Mouse (Mus musculus) neural tube, embryonic 11.5 days (tissue): ENCODE measurements around the gene Gnb3. TPM values are rescaled to one million over a fixed set of nuclear protein-coding genes. Genes with fewer than 3 reads are reported as not detected.

ENCODE experiments used
- ATAC-seq: fragments of 200-750 bp; cut with Nextera tagmentation; 2 replicates; pipeline ENCODE4 v1.8.0; 2017; ENCODE audit warnings: moderate number of reproducible peaks, mild to moderate bottlenecking, moderate TSS enrichment, moderate library complexity; ENCODE audit not compliant: insufficient read depth, low FRiP score, low TSS enrichment
- DNase-seq: peaks from one replicate; pipeline ENCODE4 v3.0.0-alpha.2; 2015; ENCODE audit warnings: low spot score
- H3K27ac ChIP-seq: fragments of 300-500 bp; sonication (generic); 2 replicates; pipeline ENCODE4 v1.5.1; 2014; ENCODE audit warnings: low read depth, mild to moderate bottlenecking, low read length
- H3K27me3 ChIP-seq: fragments of 300-500 bp; sonication (generic); 2 replicates; pipeline ENCODE4 v1.6.1; 2014; ENCODE audit warnings: mild to moderate bottlenecking, low read length, mixed read lengths; ENCODE audit not compliant: control insufficient read depth, insufficient read depth
- H3K36me3 ChIP-seq: fragments of 300-500 bp; sonication (generic); 2 replicates; pipeline ENCODE4 v1.6.1; 2014; ENCODE audit warnings: mild to moderate bottlenecking, low read length, moderate library complexity, mixed read lengths; ENCODE audit not compliant: control insufficient read depth, insufficient read depth
- H3K4me1 ChIP-seq: fragments of 300-500 bp; sonication (generic); 2 replicates; pipeline ENCODE4 v1.6.1; 2014; ENCODE audit warnings: low read length, mixed read lengths; ENCODE audit not compliant: control insufficient read depth, insufficient read depth
- H3K4me2 ChIP-seq: fragments of 300-500 bp; sonication (generic); 2 replicates; pipeline ENCODE4 v1.6.1; 2014; ENCODE audit warnings: low read depth, mild to moderate bottlenecking, moderate library complexity
- H3K4me3 ChIP-seq: fragments of 300-500 bp; sonication (generic); 2 replicates; pipeline ENCODE4 v1.5.1; 2014; ENCODE audit warnings: low read depth, low read length
- H3K9ac ChIP-seq: fragments of 300-500 bp; sonication (generic); 2 replicates; pipeline ENCODE4 v1.6.1; 2014; ENCODE audit warnings: mild to moderate bottlenecking, low read length
- H3K9me3 ChIP-seq: fragments of 300-500 bp; sonication (generic); 2 replicates; pipeline ENCODE4 v1.6.1; 2016; ENCODE audit warnings: low read length; ENCODE audit not compliant: control insufficient read depth
- WGBS: fragments of 180-500 bp; shearing (Covaris S2); extraction: QIAGEN DNeasy Blood & Tissue Kit; methylation state at CpG from one replicate; pipeline ENCODE4 v1.1.7; 2014; 5-methylcytosine and 5-hydroxymethylcytosine counted together
- polyA plus RNA-seq: library from polyadenylated mRNA; unstranded; fragments of >200 nt; fragmentation: Nextera tagmentation; extraction: Ambion mirVana; gene quantifications from 2 replicates; pipeline ENCODE4 v1.2.1, GENCODE M21; 2014

The Gnb3 gene
- polyA plus RNA-seq, 1 experiment from 2014 or later = 0.29 TPM

GRCm38 (mm10) chr6:124787722-124788121 lies 52.4 kb downstream of the Gnb3 start:
- no peak overlapping the region for H3K4me3 ChIP-seq
- no peaks in the 10 kb centered on the region for H3K4me1 ChIP-seq
- DNase-seq (no peak), ATAC-seq (no peak)
- H3K9me3 ChIP-seq = no peaks in the 10 kb centered on the region
- H3K9ac ChIP-seq = no peak overlapping the region
- H3K27me3 ChIP-seq = no peaks in the 10 kb centered on the region
- no peaks in the 10 kb centered on the region for H3K36me3 ChIP-seq
- no peak overlapping the region for H3K4me2 ChIP-seq
- H3K27ac ChIP-seq = no peak overlapping the region
- WGBS = 78% methylated on average over 10 of the region's 10 CpGs

GRCm38 (mm10) chr6:124786756-124787420 lies 53.2 kb downstream of the Gnb3 start:
- no peak overlapping the region for H3K9ac ChIP-seq
- DNase-seq = no peak
- no peak overlapping the region for H3K4me2 ChIP-seq
- H3K4me1 ChIP-seq = no peaks in the 10 kb centered on the region
- no peak for ATAC-seq
- no peaks in the 10 kb centered on the region for H3K36me3 ChIP-seq
- no peaks in the 10 kb centered on the region for H3K27me3 ChIP-seq
- H3K9me3 ChIP-seq = no peaks in the 10 kb centered on the region
- 58% methylated on average over 8 of the region's 8 CpGs for WGBS
- no peak overlapping the region for H3K27ac ChIP-seq
- no peak overlapping the region for H3K4me3 ChIP-seq

Other genes with a start within 250 kb of the Gnb3 start
- gene C1s2, start 204.2 kb downstream of the Gnb3 start, polyA plus RNA-seq = not detected in 2 replicates
- gene Lpcat3, start 177.2 kb downstream of the Gnb3 start, polyA plus RNA-seq = 37.3 and 42.2 TPM in 2 replicates
- 202 and 204 TPM in 2 replicates for gene Emg1, start 128.1 kb downstream of the Gnb3 start, polyA plus RNA-seq
- gene Phb2, start 127.9 kb downstream of the Gnb3 start, polyA plus RNA-seq = 362 and 370 TPM in 2 replicates
- 6.9 and 8.0 TPM in 2 replicates for gene Ptpn6, start 101.6 kb downstream of the Gnb3 start, polyA plus RNA-seq
- 456 and 504 TPM in 2 replicates for gene Grcc10, start 98.9 kb downstream of the Gnb3 start, polyA plus RNA-seq
- gene Gm45234, start 84.3 kb downstream of the Gnb3 start, polyA plus RNA-seq = not detected in 2 replicates
- gene Atn1, start 83.8 kb downstream of the Gnb3 start, polyA plus RNA-seq = 11.8 and 12.1 TPM in 2 replicates
- 8.5 and 9.8 TPM in 2 replicates for gene Eno2, start 70.6 kb downstream of the Gnb3 start, polyA plus RNA-seq
- 0.27 and 1.4 TPM in 2 replicates for gene Lrrc23, start 60.5 kb downstream of the Gnb3 start, polyA plus RNA-seq
- 6.3 and 6.9 TPM in 2 replicates for gene Spsb2, start 31.6 kb downstream of the Gnb3 start, polyA plus RNA-seq
- gene Tpi1, start 26.0 kb downstream of the Gnb3 start, polyA plus RNA-seq = 622 and 634 TPM in 2 replicates
- gene Usp5, start 10.8 kb downstream of the Gnb3 start, polyA plus RNA-seq = 162 and 174 TPM in 2 replicates
- gene Cdca3, start 10.7 kb downstream of the Gnb3 start, polyA plus RNA-seq = 190 and 195 TPM in 2 replicates
- 14.6 and 16.9 TPM in 2 replicates for gene P3h3, start 17.5 kb upstream of the Gnb3 start, polyA plus RNA-seq
- gene Gpr162, start 23.7 kb upstream of the Gnb3 start, polyA plus RNA-seq = 2.3 TPM in 2 replicates
- gene Cd4, start 47.9 kb upstream of the Gnb3 start, polyA plus RNA-seq = 0.07 TPM in 1 of 2 replicates, not detected in the other
- 1.4 and 1.7 TPM in 2 replicates for gene Lag3, start 71.4 kb upstream of the Gnb3 start, polyA plus RNA-seq
- 345 and 381 TPM in 2 replicates for gene Ptms, start 79.8 kb upstream of the Gnb3 start, polyA plus RNA-seq
- 468 and 513 TPM in 2 replicates for gene Mlf2, start 91.1 kb upstream of the Gnb3 start, polyA plus RNA-seq
- 110 and 118 TPM in 2 replicates for gene Cops7a, start 125.3 kb upstream of the Gnb3 start, polyA plus RNA-seq
- 1.7 and 2.6 TPM in 2 replicates for gene Pianp, start 156.4 kb upstream of the Gnb3 start, polyA plus RNA-seq
- gene Zfp384, start 168.9 kb upstream of the Gnb3 start, polyA plus RNA-seq = 9.7 and 10.2 TPM in 2 replicates
- gene Ing4, start 199.5 kb upstream of the Gnb3 start, polyA plus RNA-seq = 130 and 132 TPM in 2 replicates
- 10.9 and 11.7 TPM in 2 replicates for gene Acrbp, start 209.4 kb upstream of the Gnb3 start, polyA plus RNA-seq
- 0.34 and 0.57 TPM in 2 replicates for gene Lpar5, start 227.6 kb upstream of the Gnb3 start, polyA plus RNA-seq